Mouse (Mus musculus) megakaryocyte, embryonic 14.5 days (primary cell): ENCODE measurements around the gene Map4k2.

Experiments used
- FLI1 ChIP-seq: IDR thresholded peaks from 2 replicates; pipeline ENCODE4 v1.6.1; 2012; ENCODE audit warnings: low read length, inconsistent platforms, mixed read lengths
- GATA1 ChIP-seq: IDR thresholded peaks from 3 replicates; pipeline ENCODE4 v1.6.1; 2012; ENCODE audit warnings: mixed read lengths, low read length, inconsistent platforms, borderline replicate concordance

GRCm38 (mm10) chr19:6340524-6341452, at the start of gene Map4k2:
- TF ChIP-seq GATA1 (no peak), FLI1 (no peak)
